Mouse (Mus musculus): ENCODE measurements around the gene Clps. TPM values are rescaled to one million over a fixed set of nuclear protein-coding genes. Genes with fewer than 3 reads are reported as not detected.
A peak's percentile ranks its signal among the peaks of the same experiment; 100 is the strongest.

Clps gene
- polyA plus RNA-seq, 1 experiment from 2014 or later: not detected

DNA sequence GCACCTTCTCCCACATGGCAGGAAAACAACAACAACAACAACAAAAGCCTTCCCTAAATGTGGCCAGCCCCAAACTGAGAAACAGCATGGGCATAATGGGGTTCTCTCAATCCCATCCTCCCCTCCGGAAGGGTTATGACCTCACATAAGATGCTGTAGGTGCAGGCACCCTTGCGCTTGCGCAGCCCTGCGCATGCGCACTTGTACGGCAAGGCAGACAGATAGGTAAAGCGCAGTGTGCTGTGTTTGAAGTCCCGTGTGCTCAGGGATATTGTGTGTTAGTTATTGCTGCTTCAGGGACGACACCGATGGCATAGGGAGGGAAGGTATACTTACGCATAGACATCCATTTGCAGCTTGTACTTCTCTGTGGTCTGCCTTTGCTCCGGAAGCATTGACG is 27.2 kb downstream of the Clps start:
- WGBS: 88% methylated on average over 13 of the region's 13 CpGs
- H3K4me1 ChIP-seq (ENCODE audit: control insufficient read depth, insufficient read depth, low read length): no peaks in the 10 kb centered on the region
- no peak overlapping the region for H3K4me3 ChIP-seq (ENCODE audit: low read depth, low read length)
- H3K27ac ChIP-seq (ENCODE audit: low read depth, low read length): no peak overlapping the region
- H3K36me3 ChIP-seq (ENCODE audit: control insufficient read depth, insufficient read depth, low read length): no peaks in the 10 kb centered on the region
- no peaks in the 10 kb centered on the region for H3K9me3 ChIP-seq (ENCODE audit: control insufficient read depth, low read length)
- H3K9ac ChIP-seq (ENCODE audit: low read length): no peak overlapping the region
- H3K27me3 ChIP-seq (ENCODE audit: control insufficient read depth, insufficient read depth, low read length): no peaks in the 10 kb centered on the region
- no peak for DNase-seq (ENCODE audit: low spot score, missing footprints)
- H3K4me2 ChIP-seq: no peak overlapping the region
- ATAC-seq (ENCODE audit: low FRiP score): no peak

DNA sequence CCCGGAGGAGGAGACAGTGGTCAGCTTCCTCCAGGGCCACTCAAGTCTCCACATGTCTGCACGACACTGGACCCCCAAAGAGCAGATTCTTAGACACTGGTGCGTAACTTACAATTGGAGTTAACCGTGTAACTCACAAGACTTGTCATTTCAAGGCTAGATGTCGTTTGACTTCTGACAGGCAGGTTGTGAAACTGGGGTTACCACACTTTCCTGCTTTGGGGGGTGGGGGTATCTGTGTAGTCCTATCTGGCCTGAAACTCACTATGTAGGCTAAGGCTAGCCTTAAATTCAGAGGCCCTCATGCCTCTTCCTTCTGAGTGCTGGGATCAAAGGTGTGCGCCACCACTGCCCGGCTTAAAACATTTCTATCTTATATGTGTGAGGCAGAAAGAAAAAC is 28.0 kb downstream of the Clps start:
- Histone ChIP-seq H3K4me3 (ENCODE audit: low read depth, low read length) (no peak overlapping the region), H3K36me3 (ENCODE audit: control insufficient read depth, insufficient read depth, low read length) (no peaks in the 10 kb centered on the region), H3K4me1 (ENCODE audit: control insufficient read depth, insufficient read depth, low read length) (no peaks in the 10 kb centered on the region), H3K4me2 (no peak overlapping the region), H3K27me3 (ENCODE audit: control insufficient read depth, insufficient read depth, low read length) (no peaks in the 10 kb centered on the region), H3K9me3 (ENCODE audit: control insufficient read depth, low read length) (no peaks in the 10 kb centered on the region), H3K27ac (ENCODE audit: low read depth, low read length) (no peak overlapping the region), H3K9ac (ENCODE audit: low read length) (no peak overlapping the region)
- WGBS: 82% methylated on average over 7 of the region's 7 CpGs
- no peak for DNase-seq (ENCODE audit: low spot score, missing footprints)
- ATAC-seq (ENCODE audit: low FRiP score): no peak

DNA sequence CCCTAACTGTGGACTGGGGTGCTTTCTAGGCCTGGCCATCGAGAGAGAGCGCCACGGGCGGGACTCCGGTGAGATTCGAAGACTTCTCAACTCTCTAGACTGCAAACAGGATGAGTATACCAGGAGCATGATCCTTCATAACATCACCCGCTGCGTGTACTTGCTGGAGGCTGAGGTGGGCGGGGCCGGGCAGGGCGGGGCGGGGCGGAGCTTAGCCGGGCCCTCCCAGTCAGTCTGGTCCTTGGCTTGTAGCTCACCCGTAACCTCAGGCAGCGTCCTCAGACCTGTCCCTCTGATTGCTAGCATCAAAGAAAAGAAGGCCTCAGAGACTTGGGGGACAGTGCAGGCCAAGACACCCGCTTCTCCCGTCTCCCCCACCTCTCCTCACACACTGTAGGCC is 28.6 kb downstream of the Clps start:
- Histone ChIP-seq H3K4me3 (ENCODE audit: low read depth, low read length) (no peak overlapping the region), H3K9ac (ENCODE audit: low read length) (no peak overlapping the region), H3K9me3 (ENCODE audit: control insufficient read depth, low read length) (no peaks in the 10 kb centered on the region), H3K27me3 (ENCODE audit: control insufficient read depth, insufficient read depth, low read length) (no peaks in the 10 kb centered on the region), H3K36me3 (ENCODE audit: control insufficient read depth, insufficient read depth, low read length) (no peaks in the 10 kb centered on the region), H3K27ac (ENCODE audit: low read depth, low read length) (no peak overlapping the region), H3K4me1 (ENCODE audit: control insufficient read depth, insufficient read depth, low read length) (no peaks in the 10 kb centered on the region), H3K4me2 (peak overlapping the region; percentile 10)
- DNase-seq (ENCODE audit: low spot score, missing footprints) (peak; percentile 89), ATAC-seq (ENCODE audit: low FRiP score) (no peak; the same call in 1 of the 2 replicates)
- 14% methylated on average over 18 of the region's 18 CpGs for whole genome bisulfite sequencing

DNA sequence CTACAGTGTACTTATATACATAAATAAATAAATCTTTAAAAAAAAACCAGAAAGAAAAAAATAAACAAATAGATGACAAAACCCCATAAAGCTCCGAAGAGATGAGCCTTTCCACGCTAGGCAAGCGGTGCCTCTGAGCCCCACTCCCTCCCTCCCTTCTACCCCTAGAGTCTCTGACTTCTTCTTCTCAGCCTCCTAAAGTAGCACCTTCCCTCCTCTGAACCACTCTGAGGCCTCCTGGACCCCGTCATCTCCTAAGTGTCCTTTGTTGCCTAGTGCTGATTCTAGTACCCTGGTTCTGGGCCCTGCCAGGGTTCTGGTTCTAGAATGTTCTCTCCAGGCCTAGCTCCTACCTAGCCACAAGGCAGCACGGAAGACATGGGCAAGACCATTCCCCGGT is 30.1 kb downstream of the Clps start, which contains the start of gene Armc12:
Armc12 (plus strand) TSS at position 301 of the 400 bp plus-strand sequence.
- Histone ChIP-seq H3K27me3 (ENCODE audit: control insufficient read depth, insufficient read depth, low read length) (no peaks in the 10 kb centered on the region), H3K4me2 (no peak within 1 kb of the TSS), H3K4me3 (ENCODE audit: low read depth, low read length) (no peak within 1 kb of the TSS), H3K9ac (ENCODE audit: low read length) (no peak within 1 kb of the TSS), H3K27ac (ENCODE audit: low read depth, low read length) (no peak within 1 kb of the TSS), H3K36me3 (ENCODE audit: control insufficient read depth, insufficient read depth, low read length) (no peaks in the 10 kb centered on the region), H3K4me1 (ENCODE audit: control insufficient read depth, insufficient read depth, low read length) (no peaks in the 10 kb centered on the region), H3K9me3 (ENCODE audit: control insufficient read depth, low read length) (no peaks in the 10 kb centered on the region)
- ATAC-seq (ENCODE audit: low FRiP score): no peak
- 86% methylated on average over 6 of the region's 6 CpGs for WGBS
- DNase-seq (ENCODE audit: low spot score, missing footprints): no peak

DNA sequence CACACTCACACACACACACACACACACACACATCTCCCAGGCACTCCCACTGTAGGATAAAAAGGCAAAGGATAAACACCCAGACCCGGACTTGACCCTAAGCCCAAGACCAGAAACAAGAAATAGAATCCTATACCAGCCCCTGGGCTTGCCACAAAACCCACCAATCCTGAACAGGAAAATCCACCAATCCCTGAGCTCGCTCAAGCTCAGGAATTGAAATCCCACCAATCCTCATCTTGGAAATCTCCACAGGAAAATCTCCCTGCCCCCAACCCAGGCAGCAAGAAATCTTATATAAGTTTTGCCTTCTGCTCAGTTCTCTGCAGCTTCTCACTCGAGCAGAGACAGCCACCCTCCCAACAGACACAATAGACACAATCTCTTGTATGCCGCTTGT is 31.4 kb downstream of the Clps start:
- peaks cover 2% of the 10 kb centered on the region for H3K27me3 ChIP-seq (ENCODE audit: control insufficient read depth, insufficient read depth, low read length)
- 61% methylated on average over 4 of the region's 4 CpGs for WGBS
- no peaks in the 10 kb centered on the region for H3K4me1 ChIP-seq (ENCODE audit: control insufficient read depth, insufficient read depth, low read length)
- H3K4me2 ChIP-seq: no peak overlapping the region
- no peaks in the 10 kb centered on the region for H3K9me3 ChIP-seq (ENCODE audit: control insufficient read depth, low read length)
- DNase-seq (ENCODE audit: low spot score, missing footprints) (no peak), ATAC-seq (ENCODE audit: low FRiP score) (no peak)
- no peak overlapping the region for H3K27ac ChIP-seq (ENCODE audit: low read depth, low read length)
- no peak overlapping the region for H3K9ac ChIP-seq (ENCODE audit: low read length)
- H3K36me3 ChIP-seq (ENCODE audit: control insufficient read depth, insufficient read depth, low read length): no peaks in the 10 kb centered on the region
- no peak overlapping the region for H3K4me3 ChIP-seq (ENCODE audit: low read depth, low read length)

DNA sequence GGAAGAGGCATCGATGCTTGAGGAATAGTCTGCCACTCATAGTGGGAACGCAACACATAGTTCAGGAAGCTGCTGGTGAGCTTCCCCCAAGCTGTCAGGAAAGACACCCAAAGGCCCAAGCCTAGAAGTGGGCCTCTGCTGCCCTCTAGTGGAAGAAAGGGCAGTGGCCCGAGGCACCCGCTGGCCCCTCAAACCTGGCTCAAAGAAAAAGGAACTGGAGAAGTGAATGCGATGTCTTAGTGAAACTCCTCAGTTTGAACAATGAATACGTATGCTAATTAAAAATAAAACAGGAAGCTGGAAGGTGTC is 32.6 kb downstream of the Clps start:
- H3K9ac ChIP-seq (ENCODE audit: low read length): no peak overlapping the region
- no peak overlapping the region for H3K4me3 ChIP-seq (ENCODE audit: low read depth, low read length)
- peaks cover 8% of the 10 kb centered on the region for H3K27me3 ChIP-seq (ENCODE audit: control insufficient read depth, insufficient read depth, low read length)
- WGBS: 7% methylated on average over 6 of the region's 6 CpGs
- DNase-seq (ENCODE audit: low spot score, missing footprints) (peak; percentile 98), ATAC-seq (ENCODE audit: low FRiP score) (no peak)
- no peak overlapping the region for H3K4me2 ChIP-seq
- no peak overlapping the region for H3K27ac ChIP-seq (ENCODE audit: low read depth, low read length)
- H3K36me3 ChIP-seq (ENCODE audit: control insufficient read depth, insufficient read depth, low read length): no peaks in the 10 kb centered on the region
- no peaks in the 10 kb centered on the region for H3K9me3 ChIP-seq (ENCODE audit: control insufficient read depth, low read length)
- H3K4me1 ChIP-seq (ENCODE audit: control insufficient read depth, insufficient read depth, low read length): no peaks in the 10 kb centered on the region

DNA sequence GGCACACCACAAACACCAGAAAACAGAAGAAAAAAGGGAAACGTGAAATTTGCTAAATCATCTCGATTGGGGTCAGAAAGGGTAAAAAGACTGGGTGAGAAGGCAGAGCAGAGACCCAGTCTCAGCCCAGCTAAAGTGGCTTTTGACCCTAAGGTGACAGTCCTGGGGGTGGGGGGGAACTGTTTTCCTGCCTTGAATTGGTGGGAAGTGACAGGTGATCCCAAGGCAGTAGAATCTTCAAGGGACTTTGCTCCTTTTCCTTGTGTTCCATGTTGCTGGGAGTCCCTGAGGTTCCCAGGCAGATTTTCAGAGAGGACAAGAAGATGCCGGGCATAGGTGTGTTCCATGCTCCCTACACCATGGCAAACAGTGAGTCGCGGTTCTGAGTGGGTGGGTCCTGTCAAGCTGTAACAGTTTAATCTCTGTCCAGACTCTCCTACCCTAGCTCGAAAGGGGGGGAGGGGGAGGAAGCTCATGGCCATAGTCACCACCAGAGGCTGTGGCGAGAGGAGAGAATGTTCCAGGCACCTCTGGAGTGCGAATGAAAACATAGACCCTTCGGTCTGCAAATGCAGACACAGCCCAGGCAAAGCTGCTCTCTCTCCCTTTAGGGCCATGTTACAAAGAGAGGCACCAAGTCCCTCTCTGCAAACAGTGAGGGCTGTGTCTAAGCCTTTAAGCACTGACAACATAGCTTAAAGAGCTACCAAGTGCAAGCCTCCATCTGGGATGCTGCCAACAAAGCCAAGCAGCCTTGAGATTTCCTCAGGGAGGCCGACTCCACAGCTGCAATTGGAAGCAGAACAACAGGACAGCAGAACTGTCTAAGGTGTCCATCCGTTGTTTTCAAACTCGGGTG is 33.2 kb downstream of the Clps start:
- Histone ChIP-seq H3K9ac (ENCODE audit: low read length) (no peak overlapping the region), H3K36me3 (ENCODE audit: control insufficient read depth, insufficient read depth, low read length) (no peaks in the 10 kb centered on the region), H3K4me1 (ENCODE audit: control insufficient read depth, insufficient read depth, low read length) (no peaks in the 10 kb centered on the region), H3K9me3 (ENCODE audit: control insufficient read depth, low read length) (no peaks in the 10 kb centered on the region), H3K27ac (ENCODE audit: low read depth, low read length) (no peak overlapping the region), H3K4me2 (no peak overlapping the region), H3K4me3 (ENCODE audit: low read depth, low read length) (no peak overlapping the region), H3K27me3 (ENCODE audit: control insufficient read depth, insufficient read depth, low read length) (peaks cover 8% of the 10 kb centered on the region)
- no peak for ATAC-seq (ENCODE audit: low FRiP score)
- no peak for DNase-seq (ENCODE audit: low spot score, missing footprints)
- WGBS: 50% methylated on average over 12 of the region's 12 CpGs

DNA sequence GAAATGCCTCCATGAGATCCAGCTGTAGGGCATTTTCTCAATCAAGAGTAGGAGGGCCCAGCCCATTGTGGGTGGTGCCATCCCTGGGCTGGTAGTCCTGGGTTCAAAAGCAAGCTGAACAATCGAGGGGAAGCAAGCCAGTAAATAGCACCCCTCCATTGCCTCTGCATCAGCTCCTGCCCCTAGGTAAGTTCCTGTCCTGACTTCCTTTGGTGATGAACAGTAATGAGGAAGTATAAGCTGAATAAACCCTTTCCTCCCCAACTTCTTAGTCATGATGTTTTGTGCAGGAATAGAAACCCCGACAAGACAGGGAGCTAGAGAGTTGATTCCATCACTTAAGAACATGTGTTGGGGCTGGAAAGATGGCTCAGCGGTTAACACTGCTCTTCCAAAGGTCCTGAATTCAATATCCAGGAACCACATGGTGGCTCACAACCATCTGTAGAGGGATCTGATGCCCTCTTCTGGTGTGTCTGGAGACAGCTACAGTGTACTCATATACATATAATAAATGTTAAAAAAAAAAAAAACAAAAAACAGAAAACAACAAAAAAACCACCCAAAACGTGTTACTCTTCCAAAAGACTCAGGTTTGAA is 35.6 kb downstream of the Clps start:
- ATAC-seq (ENCODE audit: low FRiP score) (no peak), DNase-seq (ENCODE audit: low spot score, missing footprints) (no peak)
- no peak overlapping the region for H3K4me3 ChIP-seq (ENCODE audit: low read depth, low read length)
- H3K4me2 ChIP-seq: no peak overlapping the region
- peaks cover 15% of the 10 kb centered on the region for H3K27me3 ChIP-seq (ENCODE audit: control insufficient read depth, insufficient read depth, low read length)
- H3K36me3 ChIP-seq (ENCODE audit: control insufficient read depth, insufficient read depth, low read length): no peaks in the 10 kb centered on the region
- H3K9me3 ChIP-seq (ENCODE audit: control insufficient read depth, low read length): no peaks in the 10 kb centered on the region
- H3K9ac ChIP-seq (ENCODE audit: low read length): no peak overlapping the region
- H3K4me1 ChIP-seq (ENCODE audit: control insufficient read depth, insufficient read depth, low read length): peaks cover 4% of the 10 kb centered on the region; the same call in 1 of the 2 replicates
- WGBS: 75% methylated on average over 4 of the region's 4 CpGs
- no peak overlapping the region for H3K27ac ChIP-seq (ENCODE audit: low read depth, low read length)

DNA sequence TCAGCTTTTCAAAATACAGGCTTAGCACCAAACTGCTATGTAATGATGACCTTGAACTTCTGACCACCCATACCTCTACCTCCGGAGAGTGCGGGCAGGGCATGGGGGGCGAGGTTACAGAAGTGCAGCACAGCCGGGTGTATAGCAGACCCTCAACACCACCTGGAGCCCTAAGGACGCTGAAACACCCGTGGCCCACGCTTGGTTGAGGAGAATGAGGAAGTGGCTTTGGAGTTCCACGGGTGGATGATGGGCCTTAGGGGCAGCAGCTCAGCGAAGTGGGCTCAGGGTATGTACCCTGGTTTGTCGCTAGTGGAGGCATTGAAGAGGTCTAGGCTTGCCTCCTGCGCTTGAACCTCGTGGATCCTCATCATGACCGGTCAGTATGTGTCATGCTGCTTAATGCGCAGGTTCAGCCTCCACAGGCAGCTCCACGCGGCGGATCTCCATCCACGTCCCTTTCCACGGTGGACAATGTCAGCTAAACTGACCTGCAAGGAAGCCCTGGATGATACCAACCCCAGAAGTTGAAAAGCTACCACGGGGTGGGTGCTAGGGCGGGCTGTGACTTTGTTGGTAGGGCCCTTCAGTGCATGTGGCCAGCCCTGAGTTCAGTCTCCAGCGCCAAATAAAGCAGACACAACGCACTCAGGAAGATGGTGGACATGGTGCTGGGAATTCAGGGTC is 36.4 kb downstream of the Clps start:
- no peak overlapping the region for H3K9ac ChIP-seq (ENCODE audit: low read length)
- DNase-seq (ENCODE audit: low spot score, missing footprints): no peak
- H3K4me2 ChIP-seq: no peak overlapping the region
- peaks cover 4% of the 10 kb centered on the region; the same call in 1 of the 2 replicates for H3K4me1 ChIP-seq (ENCODE audit: control insufficient read depth, insufficient read depth, low read length)
- H3K9me3 ChIP-seq (ENCODE audit: control insufficient read depth, low read length): no peaks in the 10 kb centered on the region
- peaks cover 16% of the 10 kb centered on the region for H3K27me3 ChIP-seq (ENCODE audit: control insufficient read depth, insufficient read depth, low read length)
- WGBS: 89% methylated on average over 23 of the region's 23 CpGs
- H3K4me3 ChIP-seq (ENCODE audit: low read depth, low read length): no peak overlapping the region
- no peaks in the 10 kb centered on the region for H3K36me3 ChIP-seq (ENCODE audit: control insufficient read depth, insufficient read depth, low read length)
- no peak overlapping the region for H3K27ac ChIP-seq (ENCODE audit: low read depth, low read length)
- no peak for ATAC-seq (ENCODE audit: low FRiP score)
